Mouse (Mus musculus) erythroblast, embryonic 14.5 days (primary cell): ENCODE data around the gene Aqr.

Source experiments
- GATA1 ChIP-seq: IDR thresholded peaks from 2 replicates; pipeline ENCODE4 v1.6.1; 2012; ENCODE audit warnings: low read length, inconsistent platforms, mixed read lengths
- TAL1 ChIP-seq: IDR thresholded peaks from 3 replicates; pipeline ENCODE4 v1.6.1; 2012; ENCODE audit warnings: low read length, inconsistent platforms, mixed read lengths

DNA sequence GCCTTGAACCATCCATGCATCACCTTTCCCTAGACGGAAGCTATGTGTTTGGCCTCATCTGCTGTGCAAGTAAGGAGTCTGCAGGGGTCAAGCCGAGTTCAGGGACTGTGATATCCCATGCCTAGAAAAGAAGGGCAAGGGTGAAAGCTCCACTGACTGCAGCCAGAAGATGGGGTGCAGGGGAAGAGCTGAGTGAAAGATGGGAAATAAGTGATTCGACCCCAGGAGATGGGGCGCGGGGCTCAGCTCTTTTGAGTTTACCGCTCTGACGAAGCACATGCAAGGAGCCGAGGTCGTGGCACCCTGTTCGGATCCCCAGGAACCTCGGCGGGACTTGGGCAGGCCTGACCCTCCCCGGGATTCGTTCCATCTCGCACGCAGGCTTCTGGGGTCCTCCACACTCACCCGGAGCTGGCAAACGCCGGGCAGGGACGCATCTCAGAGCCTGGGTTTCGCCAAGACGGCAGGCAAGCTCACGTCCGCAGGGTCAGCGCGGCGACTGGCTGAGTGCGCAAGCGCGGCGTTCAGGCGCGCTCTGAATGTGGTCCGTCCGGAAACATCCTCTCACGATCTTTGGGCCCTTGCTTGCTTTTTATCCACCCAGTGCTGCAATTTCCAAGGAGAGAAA lies 14.2 kb upstream of the Aqr start, which contains the start of gene Zfp770:
- TF ChIP-seq GATA1, result no peak
- TF ChIP-seq TAL1, result no peak
